Mouse (Mus musculus): ENCODE results near the gene Tmem11.

- TF ChIP-seq CTCF (IDR thresholded peaks at IDR 0.05; ENCODE audit: control insufficient read depth, insufficient read depth, insufficient replicate concordance, low read depth, low read length) (no peak), POLR2A (IDR thresholded peaks at IDR 0.05; ENCODE audit: control insufficient read depth, low read depth, low read length) (no peak)
Measured at GRCm38 (mm10) chr11:60882386-60882785, 3.3 kb upstream of the Tmem11 start.
